Mouse (Mus musculus) embryonic facial prominence, embryonic 15.5 days (tissue): ENCODE measurements around the gene Ccdc153. TPM values are rescaled to one million over a fixed set of nuclear protein-coding genes. Genes with fewer than 3 reads are reported as not detected.

Experiments
- ATAC-seq: fragments of 200-750 bp; cut with Nextera tagmentation; 2 replicates; pipeline ENCODE4 v1.8.0; 2017; ENCODE audit warnings: low read depth, moderate TSS enrichment; ENCODE audit not compliant: insufficient number of reproducible peaks, low FRiP score, low TSS enrichment
- H3K27ac ChIP-seq: fragments of 300-500 bp; sonication (generic); replicated peaks from 2 replicates; pipeline ENCODE4 v1.5.1; 2015; ENCODE audit warnings: mild to moderate bottlenecking, inconsistent platforms
- H3K27me3 ChIP-seq: fragments of 300-500 bp; sonication (generic); 2 replicates; pipeline ENCODE4 v1.6.1; 2015; ENCODE audit warnings: inconsistent platforms
- H3K36me3 ChIP-seq: fragments of 300-500 bp; sonication (generic); 2 replicates; pipeline ENCODE4 v1.6.1; 2015; ENCODE audit warnings: mild to moderate bottlenecking, inconsistent platforms
- H3K4me1 ChIP-seq: fragments of 300-500 bp; sonication (generic); 2 replicates; pipeline ENCODE4 v1.6.1; 2015; ENCODE audit warnings: inconsistent platforms
- H3K4me2 ChIP-seq: fragments of 300-500 bp; sonication (generic); replicated peaks from 2 replicates; pipeline ENCODE4 v1.6.1; 2015; ENCODE audit warnings: mild to moderate bottlenecking, inconsistent platforms
- H3K4me3 ChIP-seq: fragments of 300-500 bp; sonication (generic); replicated peaks from 2 replicates; pipeline ENCODE4 v1.5.1; 2015; ENCODE audit warnings: mild to moderate bottlenecking, inconsistent platforms
- H3K9ac ChIP-seq: fragments of 300-500 bp; sonication (generic); 2 replicates; pipeline ENCODE4 v1.6.1; 2015; ENCODE audit warnings: inconsistent platforms
- H3K9me3 ChIP-seq: fragments of 300-500 bp; sonication (generic); replicated peaks from 2 replicates; pipeline ENCODE4 v1.6.1; 2016; ENCODE audit warnings: inconsistent platforms
- WGBS: fragments of 180-500 bp; shearing (Covaris S2); methylation state at CpG from one replicate; pipeline ENCODE4 v1.1.7; 2015; 5-methylcytosine and 5-hydroxymethylcytosine counted together
- polyA plus RNA-seq: library from polyadenylated mRNA; unstranded; fragments of >200 nt; fragmentation: Nextera tagmentation; extraction: Ambion mirVana; gene quantifications from 2 replicates; pipeline ENCODE4 v1.2.1, GENCODE M21; 2015

Ccdc153 gene
- polyA plus RNA-seq, 1 experiment from 2014 or later = 23.5 TPM

- no peak for ATAC-seq
- no peaks in the 10 kb centered on the region for H3K4me1 ChIP-seq
- H3K36me3 ChIP-seq = 0 out of 2 replicates have a peak, but pooled peaks cover 6% of the 10 kb centered on the region
- H3K27ac ChIP-seq = no peak overlapping the region
- H3K4me2 ChIP-seq = no peak overlapping the region
- H3K9ac ChIP-seq = no peak overlapping the region
- H3K27me3 ChIP-seq = no peaks in the 10 kb centered on the region
- H3K9me3 ChIP-seq = no peaks in the 10 kb centered on the region
- 97% methylated on average over 14 of the region's 14 CpGs for WGBS
- H3K4me3 ChIP-seq = no peak overlapping the region
Measured at GRCm38 (mm10) chr9:44213538-44213937, 26.9 kb upstream of the Ccdc153 start.

GRCm38 (mm10) chr9:44225993-44226392 lies 14.5 kb upstream of the Ccdc153 start:
- H3K27ac ChIP-seq = no peak overlapping the region
- ATAC-seq = no peak
- no peak overlapping the region for H3K4me3 ChIP-seq

GRCm38 (mm10) chr9:44231609-44232008 lies 8.9 kb upstream of the Ccdc153 start:
- no peak for ATAC-seq
- H3K9me3 ChIP-seq = no peaks in the 10 kb centered on the region
- no peak overlapping the region for H3K9ac ChIP-seq
- H3K36me3 ChIP-seq = peaks cover 8% of the 10 kb centered on the region; the same call in 1 of the 2 replicates
- H3K4me3 ChIP-seq = 0 out of 2 replicates have a peak overlapping the region, but pooled peaks have one; percentile 93
- peak overlapping the region; percentile 64; the same call in 1 of the 2 replicates for H3K4me2 ChIP-seq
- no peak overlapping the region for H3K27ac ChIP-seq
- H3K4me1 ChIP-seq = peaks cover 25% of the 10 kb centered on the region
- no peaks in the 10 kb centered on the region for H3K27me3 ChIP-seq

More at GRCm38 (mm10) chr9:44225993-44226392, 14.5 kb upstream of the Ccdc153 start:
- Histone ChIP-seq H3K4me1 (peaks cover 6% of the 10 kb centered on the region), H3K4me2 (no peak overlapping the region), H3K36me3 (peaks cover 8% of the 10 kb centered on the region; the same call in 1 of the 2 replicates), H3K27me3 (no peaks in the 10 kb centered on the region), H3K9ac (no peak overlapping the region), H3K9me3 (no peaks in the 10 kb centered on the region)
- WGBS = 64% methylated on average over 6 of the region's 6 CpGs

- H3K4me3 ChIP-seq = peak overlapping the region; percentile 93
- H3K4me2 ChIP-seq = peak overlapping the region; percentile 64
- no peaks in the 10 kb centered on the region for H3K9me3 ChIP-seq
- H3K9ac ChIP-seq = peak overlapping the region; percentile 80
- peak; percentile 70 for ATAC-seq
- H3K27me3 ChIP-seq = no peaks in the 10 kb centered on the region
- H3K36me3 ChIP-seq = 0 out of 2 replicates have a peak, but pooled peaks cover under 1% of the 10 kb centered on the region
- under 1% methylated on average over 40 of the region's 40 CpGs for whole genome bisulfite sequencing
- H3K4me1 ChIP-seq = peaks cover 25% of the 10 kb centered on the region
- peak overlapping the region; percentile 96 for H3K27ac ChIP-seq
Measured at GRCm38 (mm10) chr9:44233021-44233801, 7.3 kb upstream of the Ccdc153 start.

GRCm38 (mm10) chr9:44233802-44234478 lies 6.5 kb upstream of the Ccdc153 start, which contains the start of gene Cbl:
Gene Cbl (minus strand): TSS chr9:44234049.
- WGBS = under 1% methylated on average over 71 of the region's 76 CpGs
- peak within 1 kb of the TSS; percentile 93 for H3K4me3 ChIP-seq
- peak; percentile 95 for ATAC-seq

GRCm38 (mm10) chr9:44234479-44235427 lies 5.7 kb upstream of the Ccdc153 start:
- Histone ChIP-seq H3K4me3 (peak overlapping the region; percentile 93), H3K9me3 (no peaks in the 10 kb centered on the region), H3K36me3 (no peaks in the 10 kb centered on the region), H3K27ac (peak overlapping the region; percentile 79), H3K4me2 (peak overlapping the region; percentile 45), H3K9ac (no peak overlapping the region), H3K4me1 (peaks cover 25% of the 10 kb centered on the region), H3K27me3 (no peaks in the 10 kb centered on the region)
- 22% methylated on average over 19 of the region's 19 CpGs for WGBS
- no peak for ATAC-seq

More at GRCm38 (mm10) chr9:44233802-44234478, 6.5 kb upstream of the Ccdc153 start, which contains the start of gene Cbl:
- peaks cover 25% of the 10 kb centered on the region for H3K4me1 ChIP-seq
- peak within 1 kb of the TSS; percentile 80 for H3K9ac ChIP-seq
- H3K9me3 ChIP-seq = no peaks in the 10 kb centered on the region
- no peaks in the 10 kb centered on the region for H3K36me3 ChIP-seq
- H3K27ac ChIP-seq = peak within 1 kb of the TSS; percentile 96
- H3K27me3 ChIP-seq = no peaks in the 10 kb centered on the region
- peak within 1 kb of the TSS; percentile 64 for H3K4me2 ChIP-seq

- no peak overlapping the region for H3K4me3 ChIP-seq
- no peak overlapping the region for H3K9ac ChIP-seq
- H3K36me3 ChIP-seq = no peaks in the 10 kb centered on the region
- no peaks in the 10 kb centered on the region for H3K27me3 ChIP-seq
- H3K9me3 ChIP-seq = no peaks in the 10 kb centered on the region
- no peak overlapping the region for H3K4me2 ChIP-seq
- no peak for ATAC-seq
- H3K4me1 ChIP-seq = peaks cover 15% of the 10 kb centered on the region
- WGBS = 43% methylated on average over 4 of the region's 4 CpGs
- 0 out of 2 replicates have a peak overlapping the region, but pooled peaks have one; percentile 48 for H3K27ac ChIP-seq
Measured at GRCm38 (mm10) chr9:44236601-44237000, 3.9 kb upstream of the Ccdc153 start.

- H3K27me3 ChIP-seq = no peaks in the 10 kb centered on the region
- H3K4me3 ChIP-seq = no peak overlapping the region
- H3K27ac ChIP-seq = no peak overlapping the region
- ATAC-seq = no peak
- no peak overlapping the region for H3K9ac ChIP-seq
- WGBS = 54% methylated on average over 4 of the region's 4 CpGs
- H3K4me2 ChIP-seq = no peak overlapping the region
- H3K4me1 ChIP-seq = peaks cover 9% of the 10 kb centered on the region
- H3K9me3 ChIP-seq = no peaks in the 10 kb centered on the region
- H3K36me3 ChIP-seq = no peaks in the 10 kb centered on the region
Measured at GRCm38 (mm10) chr9:44237128-44237527, 3.3 kb upstream of the Ccdc153 start.

GRCm38 (mm10) chr9:44238501-44239190 lies 1.8 kb upstream of the Ccdc153 start:
- no peak overlapping the region for H3K9ac ChIP-seq
- H3K27ac ChIP-seq = no peak overlapping the region
- no peak overlapping the region for H3K4me3 ChIP-seq
- no peaks in the 10 kb centered on the region for H3K9me3 ChIP-seq
- no peaks in the 10 kb centered on the region for H3K27me3 ChIP-seq
- no peaks in the 10 kb centered on the region for H3K4me1 ChIP-seq
- 80% methylated on average over 17 of the region's 17 CpGs for WGBS
- no peak overlapping the region for H3K4me2 ChIP-seq
- ATAC-seq = no peak
- H3K36me3 ChIP-seq = no peaks in the 10 kb centered on the region

- no peaks in the 10 kb centered on the region for H3K9me3 ChIP-seq
- H3K36me3 ChIP-seq = no peaks in the 10 kb centered on the region
- no peak overlapping the region for H3K9ac ChIP-seq
- no peak overlapping the region for H3K4me3 ChIP-seq
- H3K4me1 ChIP-seq = no peaks in the 10 kb centered on the region
- WGBS = 6% methylated on average over 5 of the region's 5 CpGs
- H3K27me3 ChIP-seq = no peaks in the 10 kb centered on the region
- ATAC-seq = no peak
- H3K27ac ChIP-seq = no peak overlapping the region
- H3K4me2 ChIP-seq = no peak overlapping the region
Measured at GRCm38 (mm10) chr9:44239447-44239846, 1.0 kb upstream of the Ccdc153 start.
